Comparison of ENCODE assay signal across 22 mouse cellular contexts in genomic region chr19:28199385-28199784, GRCm38 (mm10).
A peak's percentile ranks its signal among the peaks of the same experiment; 100 is the strongest.
DNase-seq lines count a peak whose midpoint lies in the region; ATAC-seq and TF ChIP-seq lines count a peak whose summit lies in the region.
"Had no signal": no experiment of that assay in that cellular context is flagged by ENCODE, and none has a peak within 500 bp of the region (broad histone marks: within the 10 kb centered on the region; RNA-seq: fewer than 3 reads in every experiment).

No protein-coding gene starts in this region.

- H3K27me3 ChIP-seq in kidney, adult 2 months (replicated peaks; ENCODE audit: control insufficient read depth, insufficient read depth, low read length) = no peaks in the 10 kb centered on the region
- no peaks in the 10 kb centered on the region for H3K27me3 ChIP-seq in limb, embryonic 10.5 days (ENCODE audit: low read depth, poor library complexity, severe bottlenecking)
- no peaks in the 10 kb centered on the region for H3K27me3 ChIP-seq in neural tube, embryonic 15.5 days (replicated peaks)
- H3K27me3 ChIP-seq: CH12.LX; embryonic facial prominence, embryonic 12.5 days; forebrain, embryonic 13.5 days; heart, embryonic 13.5 days; hindbrain, embryonic 15.5 days had no signal

- H3K9ac ChIP-seq in neural tube, embryonic 15.5 days (replicated peaks) = no peak overlapping the region
- H3K9ac ChIP-seq: forebrain, embryonic 13.5 days; heart, embryonic 13.5 days; hindbrain, embryonic 15.5 days had no signal

- TF ChIP-seq CTCF in kidney, adult 2 months (conservative IDR thresholded peaks at IDR 0.05; ENCODE audit: insufficient read depth, insufficient read length, low read depth, low read length) = no peak
- no peak for TF ChIP-seq CTCF in brain, embryonic 14.5 days (IDR thresholded peaks at IDR 0.05; ENCODE audit: borderline replicate concordance, extremely low read depth, insufficient read depth, insufficient read length)

- no peak for ATAC-seq in neural tube, embryonic 15.5 days (ENCODE audit: low FRiP score)
- ATAC-seq: forebrain, embryonic 13.5 days; inflammation-experienced regulatory T-cells, adult 6 months had no signal

- no peaks in the 10 kb centered on the region for H3K36me3 ChIP-seq in kidney, adult 2 months (ENCODE audit: control insufficient read depth, insufficient read depth, low read length)
- H3K36me3 ChIP-seq in limb, embryonic 10.5 days = no peaks in the 10 kb centered on the region
- H3K36me3 ChIP-seq in neural tube, embryonic 15.5 days = no peaks in the 10 kb centered on the region
- H3K36me3 ChIP-seq: embryonic facial prominence, embryonic 12.5 days; heart, embryonic 13.5 days; hindbrain, embryonic 15.5 days had no signal

- H3K27ac ChIP-seq in kidney, adult 2 months (ENCODE audit: insufficient read depth, low read depth, low read length) = no peak overlapping the region
- no peak overlapping the region for H3K27ac ChIP-seq in limb, embryonic 10.5 days
- no peak overlapping the region for H3K27ac ChIP-seq in neural tube, embryonic 15.5 days (replicated peaks)
- H3K27ac ChIP-seq: embryonic facial prominence, embryonic 12.5 days; forebrain, embryonic 13.5 days; gastrocnemius, adult 2 months; heart, embryonic 13.5 days; hindbrain, embryonic 15.5 days had no signal

- peaks cover 3% of the 10 kb centered on the region; the same call in 1 of the 2 replicates for H3K4me1 ChIP-seq in kidney, adult 2 months (ENCODE audit: control insufficient read depth, insufficient read depth, low read length)
- no peaks in the 10 kb centered on the region for H3K4me1 ChIP-seq in limb, embryonic 10.5 days
- H3K4me1 ChIP-seq in neural tube, embryonic 15.5 days = no peaks in the 10 kb centered on the region
- H3K4me1 ChIP-seq: forebrain, embryonic 13.5 days; heart, embryonic 13.5 days; hindbrain, embryonic 15.5 days had no signal

- DNase-seq in kidney, adult 2 months = peak; percentile 46
- DNase-seq in kidney, postnatal 25 days = no peak
- DNase-seq in Muller cell, postnatal 12 days (ENCODE audit: inconsistent ontology term) = peak; percentile 81
- peak; percentile 79 for DNase-seq in brain, embryonic 14.5 days (ENCODE audit: low read depth)
- DNase-seq in limb, embryonic 10.5 days (ENCODE audit: low spot score) = peak; percentile 20
- no peak for DNase-seq in right cerebral cortex, postnatal 10 days (ENCODE audit: low spot score in 2 of 2)
- DNase-seq: adrenal gland, adult 8-10 months; adrenal gland, postnatal 36 days; cerebellum, adult 11 months; cerebellum, adult 9-10 months; cerebellum, postnatal 25 days; gastrocnemius, adult 2 months; gastrocnemius, postnatal 25 days; heart, adult 11 months; heart, postnatal 36 days had no signal

- WGBS in kidney, adult 2 months = 40% methylated on average over 8 of the region's 8 CpGs
- 72% methylated on average over 8 of the region's 8 CpGs for WGBS in limb, embryonic 10.5 days
- 83% methylated on average over 8 of the region's 8 CpGs for WGBS in neural tube, embryonic 15.5 days

- H3K9me3 ChIP-seq in limb, embryonic 10.5 days (replicated peaks) = 0 out of 2 replicates have a peak, but pooled peaks cover 3% of the 10 kb centered on the region
- 0 out of 2 replicates have a peak, but pooled peaks cover 3% of the 10 kb centered on the region for H3K9me3 ChIP-seq in neural tube, embryonic 15.5 days (replicated peaks)
- H3K9me3 ChIP-seq: embryonic facial prominence, embryonic 12.5 days; forebrain, embryonic 13.5 days; hindbrain, embryonic 15.5 days had no signal

- no peak overlapping the region for H3K4me3 ChIP-seq in kidney, adult 2 months (ENCODE audit: insufficient read depth, low read depth, low read length)
- H3K4me3 ChIP-seq in limb, embryonic 10.5 days = no peak overlapping the region
- H3K4me3 ChIP-seq in neural tube, embryonic 15.5 days (replicated peaks) = no peak overlapping the region
- H3K4me3 ChIP-seq: embryonic facial prominence, embryonic 12.5 days; forebrain, embryonic 13.5 days; gastrocnemius, adult 2 months; heart, embryonic 13.5 days; hindbrain, embryonic 15.5 days had no signal

- no peak overlapping the region for H3K4me2 ChIP-seq in neural tube, embryonic 15.5 days
- H3K4me2 ChIP-seq: embryonic facial prominence, embryonic 12.5 days; forebrain, embryonic 13.5 days; heart, embryonic 13.5 days; hindbrain, embryonic 15.5 days had no signal

- no peak for TF ChIP-seq POLR2A in kidney, adult 2 months (IDR thresholded peaks at IDR 0.05; ENCODE audit: low read depth, low read length)
- TF ChIP-seq POLR2A in brain, embryonic 14.5 days (IDR thresholded peaks at IDR 0.05; ENCODE audit: borderline replicate concordance, extremely low read depth, insufficient read depth, insufficient read length, poor library complexity, severe bottlenecking) = no peak

Comparison
In these comparisons a context has a peak if more than half of its experiments do, and no peak if none do; other contexts are left out.
1. DNase-seq: peak in kidney, adult 2 months (single experiment), Muller cell, postnatal 12 days (single experiment), brain, embryonic 14.5 days (single experiment) and limb, embryonic 10.5 days (single experiment); none in kidney, postnatal 25 days (0 of 2) and right cerebral cortex, postnatal 10 days (0 of 2).